Mouse (Mus musculus): ENCODE results near the gene Tmc1. TPM values are rescaled to one million over a fixed set of nuclear protein-coding genes. Genes with fewer than 3 reads are reported as not detected.

The Tmc1 gene
- total and polyA plus RNA-seq, 2 experiments from 2014 or later, result 0.13 to 0.42 TPM

- Histone ChIP-seq H3K4me3 (ENCODE audit: low read length) (no peak overlapping the region), H3K9ac (replicated peaks; ENCODE audit: low read length) (no peak overlapping the region), H3K27me3 (ENCODE audit: insufficient read depth, low read length) (no peaks in the 10 kb centered on the region), H3K4me2 (ENCODE audit: low read depth, low read length) (peak overlapping the region; percentile 35), H3K9me3 (ENCODE audit: low read length) (no peaks in the 10 kb centered on the region), H3K4me1 (ENCODE audit: insufficient read depth, low read length) (no peaks in the 10 kb centered on the region), H3K27ac (no peak overlapping the region), H3K36me3 (ENCODE audit: insufficient read depth, low read length) (no peaks in the 10 kb centered on the region)
- ATAC-seq, result no peak
- no peak for TF ChIP-seq CTCF (IDR thresholded peaks at IDR 0.05; ENCODE audit: low read depth)
- DNase-seq (ENCODE audit: low spot score), result no peak
- 33% methylated on average over 7 of the region's 7 CpGs for WGBS
Observed at GRCm38 (mm10) chr19:20924282-20924681, 29.7 kb downstream of the Tmc1 start.

GRCm38 (mm10) chr19:20923336-20924211, 30.4 kb downstream of the Tmc1 start:
- Histone ChIP-seq H3K27ac (no peak overlapping the region), H3K9ac (replicated peaks; ENCODE audit: low read length) (no peak overlapping the region), H3K4me1 (ENCODE audit: insufficient read depth, low read length) (no peaks in the 10 kb centered on the region), H3K36me3 (ENCODE audit: insufficient read depth, low read length) (no peaks in the 10 kb centered on the region), H3K27me3 (ENCODE audit: insufficient read depth, low read length) (no peaks in the 10 kb centered on the region), H3K4me2 (ENCODE audit: low read depth, low read length) (peak overlapping the region; percentile 35), H3K4me3 (ENCODE audit: low read length) (no peak overlapping the region), H3K9me3 (ENCODE audit: low read length) (no peaks in the 10 kb centered on the region)
- peak; percentile 38 for DNase-seq (ENCODE audit: low spot score)
- WGBS, result 7% methylated on average over 10 of the region's 10 CpGs
- ATAC-seq, result 0 out of 2 replicates have a peak, but pooled peaks have one; percentile 55
- no peak for TF ChIP-seq CTCF (IDR thresholded peaks at IDR 0.05; ENCODE audit: low read depth)

- no peak for DNase-seq (ENCODE audit: low spot score)
- H3K27me3 ChIP-seq (ENCODE audit: insufficient read depth, low read length), result no peaks in the 10 kb centered on the region
- no peak overlapping the region for H3K9ac ChIP-seq (replicated peaks; ENCODE audit: low read length)
- no peaks in the 10 kb centered on the region for H3K4me1 ChIP-seq (ENCODE audit: insufficient read depth, low read length)
- no peak overlapping the region for H3K4me3 ChIP-seq (ENCODE audit: low read length)
- no peak overlapping the region for H3K27ac ChIP-seq
- no peak overlapping the region for H3K4me2 ChIP-seq (ENCODE audit: low read depth, low read length)
- TF ChIP-seq CTCF (IDR thresholded peaks at IDR 0.05; ENCODE audit: low read depth), result no peak
- ATAC-seq, result no peak
- 80% methylated on average over 4 of the region's 4 CpGs for WGBS
- H3K36me3 ChIP-seq (ENCODE audit: insufficient read depth, low read length), result no peaks in the 10 kb centered on the region
- H3K9me3 ChIP-seq (ENCODE audit: low read length), result no peaks in the 10 kb centered on the region
Observed at GRCm38 (mm10) chr19:20918241-20918640, 35.8 kb downstream of the Tmc1 start.

GRCm38 (mm10) chr19:20915151-20915550, 38.9 kb downstream of the Tmc1 start:
- Histone ChIP-seq H3K9ac (replicated peaks; ENCODE audit: low read length) (no peak overlapping the region), H3K27me3 (ENCODE audit: insufficient read depth, low read length) (no peaks in the 10 kb centered on the region), H3K36me3 (ENCODE audit: insufficient read depth, low read length) (no peaks in the 10 kb centered on the region), H3K27ac (no peak overlapping the region), H3K4me3 (ENCODE audit: low read length) (no peak overlapping the region), H3K9me3 (ENCODE audit: low read length) (no peaks in the 10 kb centered on the region), H3K4me2 (ENCODE audit: low read depth, low read length) (no peak overlapping the region), H3K4me1 (ENCODE audit: insufficient read depth, low read length) (no peaks in the 10 kb centered on the region)
- 80% methylated on average over 2 of the region's 2 CpGs for WGBS
- ATAC-seq, result no peak
- DNase-seq (ENCODE audit: low spot score), result no peak
- TF ChIP-seq CTCF (IDR thresholded peaks at IDR 0.05; ENCODE audit: low read depth), result no peak

- no peak overlapping the region for H3K27ac ChIP-seq
- H3K4me3 ChIP-seq (ENCODE audit: low read length), result no peak overlapping the region
- no peak for ATAC-seq
- no peak for DNase-seq (ENCODE audit: low spot score)
- WGBS, result 86% methylated on average over 5 of the region's 5 CpGs
- no peak for TF ChIP-seq CTCF (IDR thresholded peaks at IDR 0.05; ENCODE audit: low read depth)
- H3K4me1 ChIP-seq (ENCODE audit: insufficient read depth, low read length), result no peaks in the 10 kb centered on the region
- H3K9me3 ChIP-seq (ENCODE audit: low read length), result no peaks in the 10 kb centered on the region
- no peak overlapping the region for H3K9ac ChIP-seq (replicated peaks; ENCODE audit: low read length)
- no peaks in the 10 kb centered on the region for H3K36me3 ChIP-seq (ENCODE audit: insufficient read depth, low read length)
- no peak overlapping the region for H3K4me2 ChIP-seq (ENCODE audit: low read depth, low read length)
- no peaks in the 10 kb centered on the region for H3K27me3 ChIP-seq (ENCODE audit: insufficient read depth, low read length)
Observed at GRCm38 (mm10) chr19:20910356-20910755, 43.6 kb downstream of the Tmc1 start.

GRCm38 (mm10) chr19:20881205-20881604, 72.8 kb downstream of the Tmc1 start:
- 38% methylated on average over 2 of the region's 2 CpGs for WGBS

GRCm38 (mm10) chr19:20875881-20876280, 78.1 kb downstream of the Tmc1 start:
- no peaks in the 10 kb centered on the region for H3K36me3 ChIP-seq (ENCODE audit: insufficient read depth, low read length)
- H3K4me1 ChIP-seq (ENCODE audit: insufficient read depth, low read length), result no peaks in the 10 kb centered on the region

More at GRCm38 (mm10) chr19:20881205-20881604, 72.8 kb downstream of the Tmc1 start:
- no peaks in the 10 kb centered on the region for H3K4me1 ChIP-seq (ENCODE audit: insufficient read depth, low read length)
- no peak overlapping the region for H3K4me2 ChIP-seq (ENCODE audit: low read depth, low read length)
- no peak overlapping the region for H3K27ac ChIP-seq
- H3K27me3 ChIP-seq (ENCODE audit: insufficient read depth, low read length), result no peaks in the 10 kb centered on the region
- H3K4me3 ChIP-seq (ENCODE audit: low read length), result no peak overlapping the region
- no peaks in the 10 kb centered on the region for H3K9me3 ChIP-seq (ENCODE audit: low read length)
- H3K9ac ChIP-seq (replicated peaks; ENCODE audit: low read length), result no peak overlapping the region
- H3K36me3 ChIP-seq (ENCODE audit: insufficient read depth, low read length), result no peaks in the 10 kb centered on the region
- no peak for ATAC-seq
- TF ChIP-seq CTCF (IDR thresholded peaks at IDR 0.05; ENCODE audit: low read depth), result no peak
- no peak for DNase-seq (ENCODE audit: low spot score)

More at GRCm38 (mm10) chr19:20875881-20876280, 78.1 kb downstream of the Tmc1 start:
- no peak overlapping the region for H3K27ac ChIP-seq
- no peaks in the 10 kb centered on the region for H3K27me3 ChIP-seq (ENCODE audit: insufficient read depth, low read length)
- no peak overlapping the region for H3K4me3 ChIP-seq (ENCODE audit: low read length)
- no peaks in the 10 kb centered on the region for H3K9me3 ChIP-seq (ENCODE audit: low read length)
- 84% methylated on average over 4 of the region's 4 CpGs for WGBS
- DNase-seq (ENCODE audit: low spot score) (no peak), ATAC-seq (no peak)
- no peak overlapping the region for H3K9ac ChIP-seq (replicated peaks; ENCODE audit: low read length)
- no peak overlapping the region for H3K4me2 ChIP-seq (ENCODE audit: low read depth, low read length)
- TF ChIP-seq CTCF (IDR thresholded peaks at IDR 0.05; ENCODE audit: low read depth), result no peak
